Mouse (Mus musculus) MEL (cell line): ENCODE measurements at regions not wholly inside any gene's neighbourhood (a gene's known extent, or its start where the extent isn't known, plus 50 kb on each side); places are given as distances from the start of the nearest gene placed in this dataset.

Experiments used
- DNase-seq: peaks from one replicate; pipeline ENCODE4 v3.0.0; 2011; ENCODE audit warnings: low read depth, low spot score
- H3K27ac ChIP-seq: 2 replicates; pipeline ENCODE4 v1.5.1; 2012; ENCODE audit warnings: low read depth, mild to moderate bottlenecking, control low read depth, low read length, moderate library complexity; ENCODE audit not compliant: control insufficient read depth
- H3K27me3 ChIP-seq, 2 experiments: fragments of 150-350 bp in 1 of 2; sonication (generic) in 1 of 2; 2 replicates each; pipeline ENCODE4 v1.6.1; 2012; ENCODE audit warnings: low read length in 2 of 2, mild to moderate bottlenecking in 2 of 2, improper control_type of control experiment in 1 of 2, moderate library complexity in 1 of 2; ENCODE audit not compliant: insufficient read depth in 2 of 2, control insufficient read depth in 1 of 2
- H3K36me3 ChIP-seq, 2 experiments: 2 replicates each; pipeline ENCODE4 v1.6.1; 2012 to 2014; ENCODE audit warnings: low read length in 2 of 2, improper control_type of control experiment in 1 of 2, inconsistent platforms in 1 of 2, mild to moderate bottlenecking in 1 of 2; ENCODE audit not compliant: insufficient read depth in 2 of 2, control insufficient read depth in 1 of 2
- H3K4me1 ChIP-seq, 2 experiments: fragments of 150-350 bp in 1 of 2; sonication (generic) in 1 of 2; 2 replicates each; pipeline ENCODE4 v1.6.1; 2012; ENCODE audit warnings: low read length in 2 of 2, improper control_type of control experiment in 1 of 2, mild to moderate bottlenecking in 1 of 2; ENCODE audit not compliant: insufficient read depth in 2 of 2, control insufficient read depth in 1 of 2
- H3K4me3 ChIP-seq, 2 experiments: fragments of 150-350 bp in 1 of 2; sonication (generic) in 1 of 2; 2 replicates each; pipeline ENCODE4 v1.5.1; 2012; ENCODE audit warnings: low read depth in 2 of 2, low read length in 2 of 2, mild to moderate bottlenecking in 2 of 2, moderate library complexity in 2 of 2, control low read depth in 1 of 2, improper control_type of control experiment in 1 of 2; ENCODE audit not compliant: control insufficient read depth in 1 of 2, insufficient read depth in 1 of 2
- H3K79me2 ChIP-seq: 2 replicates; pipeline ENCODE4 v1.6.1; 2012; ENCODE audit warnings: mild to moderate bottlenecking, low read length, moderate library complexity; ENCODE audit not compliant: control insufficient read depth, poor library complexity, insufficient read depth
- H3K9ac ChIP-seq: 2 replicates; pipeline ENCODE4 v1.6.1; 2012; ENCODE audit warnings: low read depth, mild to moderate bottlenecking, control low read depth, low read length, moderate library complexity; ENCODE audit not compliant: control insufficient read depth, poor library complexity, severe bottlenecking
- H3K9me3 ChIP-seq: fragments of 150-350 bp; sonication (generic); replicated peaks from 2 replicates; pipeline ENCODE4 v1.6.1; 2012; ENCODE audit warnings: mild to moderate bottlenecking, low read length, improper control_type of control experiment, moderate library complexity; ENCODE audit not compliant: insufficient read depth
- CHD1 ChIP-seq: IDR thresholded peaks from 2 replicates; pipeline ENCODE4 v1.6.1; 2012; ENCODE audit warnings: low read depth, mild to moderate bottlenecking, inconsistent platforms, low read length, improper control_type of control experiment
- CHD2 ChIP-seq: IDR thresholded peaks from 2 replicates; pipeline ENCODE4 v1.6.1; 2011; ENCODE audit warnings: low read length, improper control_type of control experiment
- CTCF ChIP-seq, 3 experiments: IDR thresholded peaks in 2 of 3; conservative IDR thresholded peaks in 1 of 3; 2 replicates each; pipeline ENCODE4 v1.5.1; 2011 to 2012; ENCODE audit warnings: low read length in 3 of 3, low read depth in 2 of 3, mild to moderate bottlenecking in 2 of 3, improper control_type of control experiment in 1 of 3, inconsistent platforms in 1 of 3, mixed read lengths in 1 of 3, moderate library complexity in 1 of 3; ENCODE audit not compliant: control insufficient read depth in 1 of 3, insufficient read depth in 1 of 3, poor library complexity in 1 of 3, severe bottlenecking in 1 of 3
- ETS1 ChIP-seq: IDR thresholded peaks from 2 replicates; pipeline ENCODE4 v1.6.1; 2012; ENCODE audit warnings: low read depth, mild to moderate bottlenecking, inconsistent platforms, low read length, improper control_type of control experiment, moderate library complexity
- GATA1 ChIP-seq: IDR thresholded peaks from 2 replicates; pipeline ENCODE4 v1.6.1; 2011; ENCODE audit warnings: low read depth, low read length, improper control_type of control experiment
- KAT2A ChIP-seq: conservative IDR thresholded peaks from 2 replicates; pipeline ENCODE4 v1.6.1; 2012; ENCODE audit warnings: low read depth, low read length, improper control_type of control experiment, inconsistent platforms
- MAFK ChIP-seq: IDR thresholded peaks from 2 replicates; pipeline ENCODE4 v1.6.1; 2011; ENCODE audit warnings: low read depth, mild to moderate bottlenecking, low read length, improper control_type of control experiment, borderline replicate concordance
- MAX ChIP-seq: IDR thresholded peaks from 2 replicates; pipeline ENCODE4 v1.6.1; 2011; ENCODE audit warnings: low read length, improper control_type of control experiment
- MXI1 ChIP-seq: IDR thresholded peaks from 2 replicates; pipeline ENCODE4 v1.6.1; 2011; ENCODE audit warnings: mild to moderate bottlenecking, low read depth, low read length, improper control_type of control experiment
- MYB ChIP-seq: IDR thresholded peaks from 2 replicates; pipeline ENCODE4 v1.6.1; 2011; ENCODE audit warnings: mild to moderate bottlenecking, low read depth, low read length, improper control_type of control experiment
- MYC ChIP-seq: IDR thresholded peaks from 2 replicates; pipeline ENCODE4 v1.6.1; 2011; ENCODE audit warnings: low read depth, mild to moderate bottlenecking, low read length, improper control_type of control experiment, moderate library complexity
- NRF1 ChIP-seq: IDR thresholded peaks from 2 replicates; pipeline ENCODE4 v1.6.1; 2014; ENCODE audit warnings: low read depth, mild to moderate bottlenecking, inconsistent platforms, low read length, improper control_type of control experiment, moderate library complexity; ENCODE audit not compliant: poor library complexity, insufficient read depth, severe bottlenecking
- POLR2A ChIP-seq, 2 experiments: IDR thresholded peaks; 2 replicates each; pipeline ENCODE4 v1.6.1; 2011 to 2012; ENCODE audit warnings: low read length in 2 of 2, mild to moderate bottlenecking in 2 of 2, control low read depth in 1 of 2, improper control_type of control experiment in 1 of 2, low read depth in 1 of 2, moderate library complexity in 1 of 2; ENCODE audit not compliant: control insufficient read depth in 1 of 2, insufficient read depth in 1 of 2, poor library complexity in 1 of 2
- POLR2AphosphoS5 ChIP-seq: IDR thresholded peaks from 2 replicates; pipeline ENCODE4 v1.6.1; 2012; ENCODE audit warnings: low read depth, borderline replicate concordance, mild to moderate bottlenecking, inconsistent platforms, low read length, moderate library complexity, mixed read lengths
- RCOR1 ChIP-seq: IDR thresholded peaks from 2 replicates; pipeline ENCODE4 v1.6.1; 2012; ENCODE audit warnings: low read depth, mild to moderate bottlenecking, inconsistent platforms, low read length, improper control_type of control experiment
- SIN3A ChIP-seq: IDR thresholded peaks from 2 replicates; pipeline ENCODE4 v1.6.1; 2012; ENCODE audit warnings: low read length, improper control_type of control experiment, inconsistent platforms
- SMC3 ChIP-seq: IDR thresholded peaks from 2 replicates; pipeline ENCODE4 v1.6.1; 2011; ENCODE audit warnings: low read depth, low read length, improper control_type of control experiment
- TBP ChIP-seq: IDR thresholded peaks from 2 replicates; pipeline ENCODE4 v1.8.0; 2011; ENCODE audit warnings: low read depth, low read length, improper control_type of control experiment
- TCF12 ChIP-seq: IDR thresholded peaks from 2 replicates; pipeline ENCODE4 v1.6.1; 2014; ENCODE audit warnings: low read depth, mild to moderate bottlenecking, inconsistent platforms, low read length, improper control_type of control experiment, moderate library complexity
- ZKSCAN1 ChIP-seq: IDR thresholded peaks from 2 replicates; pipeline ENCODE4 v1.6.1; 2012; ENCODE audit warnings: low read depth, mild to moderate bottlenecking, inconsistent platforms, low read length, improper control_type of control experiment, moderate library complexity
- ZMIZ1 ChIP-seq: IDR thresholded peaks from 2 replicates; pipeline ENCODE4 v1.6.1; 2012; ENCODE audit warnings: low read depth, mild to moderate bottlenecking, inconsistent platforms, low read length, improper control_type of control experiment, moderate library complexity

- Histone ChIP-seq H3K27ac (no peak overlapping the region), H3K9ac (no peak overlapping the region), H3K4me1 (no peaks in the 10 kb centered on the region), H3K9me3 (no peaks in the 10 kb centered on the region), H3K27me3 (no peaks in the 10 kb centered on the region; a peak in 1 of 4 replicates), H3K4me3 (no peak overlapping the region), H3K79me2 (no peaks in the 10 kb centered on the region), H3K36me3 (no peaks in the 10 kb centered on the region)
- no peak for DNase-seq
- TF ChIP-seq CHD2 (no peak), POLR2AphosphoS5 (no peak), ZMIZ1 (no peak), NRF1 (no peak), CTCF (IDR thresholded peaks at IDR 0.05 in 2 of 3, conservative IDR thresholded peaks at IDR 0.05 in 1 of 3; ENCODE audit: control insufficient read depth in 1 of 3, insufficient read depth in 1 of 3, low read depth in 2 of 3, low read length in 3 of 3, poor library complexity in 1 of 3, severe bottlenecking in 1 of 3) (no peak), MAFK (no peak), MYB (no peak), POLR2A (IDR thresholded peaks at IDR 0.05; ENCODE audit: control insufficient read depth in 1 of 2, insufficient read depth in 1 of 2, low read depth in 1 of 2, low read length in 2 of 2, poor library complexity in 1 of 2) (no peak), ZKSCAN1 (no peak), TCF12 (no peak), SIN3A (no peak), RCOR1 (no peak), CHD1 (no peak), GATA1 (no peak), KAT2A (no peak), MXI1 (no peak)
These were observed 330.3 kb downstream of the Mllt3 start for GRCm38 (mm10) chr4:87702834-87703233.

DNA sequence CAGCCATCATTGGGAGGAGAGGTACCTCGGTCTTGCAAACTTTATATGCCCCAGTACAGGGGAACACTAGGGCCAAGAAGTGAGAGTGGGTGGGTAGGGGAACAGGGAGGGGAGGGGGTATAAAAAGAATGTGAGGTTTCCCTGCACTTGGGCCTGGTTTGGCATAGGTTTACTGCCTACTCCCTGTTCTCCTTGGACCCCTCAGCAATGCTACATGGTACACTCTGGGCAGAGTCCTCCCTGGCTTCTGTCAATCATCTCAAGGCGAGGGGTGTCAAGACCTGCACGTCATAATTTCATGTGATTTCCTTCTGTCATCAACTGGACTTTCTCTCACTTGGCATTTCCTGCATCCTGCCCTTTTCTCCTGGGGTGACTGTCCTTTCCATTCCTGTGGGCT lies 330.9 kb downstream of the Mllt3 start:
- no peak overlapping the region for H3K4me3 ChIP-seq
- no peak overlapping the region for H3K9ac ChIP-seq
- DNase-seq, result no peak
- H3K36me3 ChIP-seq, result no peaks in the 10 kb centered on the region
- TF ChIP-seq POLR2AphosphoS5 (no peak), MYC (no peak), TBP (no peak), ETS1 (no peak), MAX (no peak), SMC3 (no peak)
- TF ChIP-seq, all 39 proteins: peak for 0
- Histone ChIP-seq H3K27ac (no peak overlapping the region), H3K9me3 (no peaks in the 10 kb centered on the region), H3K79me2 (no peaks in the 10 kb centered on the region), H3K4me1 (no peaks in the 10 kb centered on the region), H3K27me3 (no peaks in the 10 kb centered on the region; a peak in 1 of 4 replicates)
